Mouse (Mus musculus) midbrain, embryonic 13.5 days (tissue): ENCODE data around the gene Dip2a. TPM values are rescaled to one million over a fixed set of nuclear protein-coding genes. Genes with fewer than 3 reads are reported as not detected.

Experiments
- ATAC-seq: fragments of 200-750 bp; cut with Nextera tagmentation; 2 replicates; pipeline ENCODE4 v1.8.0; 2017; ENCODE audit warnings: mild to moderate bottlenecking, moderate TSS enrichment, moderate library complexity
- H3K27ac ChIP-seq: fragments of 300-500 bp; sonication (generic); 2 replicates; pipeline ENCODE4 v1.5.1; 2015; ENCODE audit warnings: inconsistent platforms, mild to moderate bottlenecking, moderate library complexity
- H3K27me3 ChIP-seq: fragments of 300-500 bp; sonication (generic); 2 replicates; pipeline ENCODE4 v1.6.1; 2015; ENCODE audit warnings: mild to moderate bottlenecking, inconsistent platforms
- H3K36me3 ChIP-seq: fragments of 300-500 bp; sonication (generic); 2 replicates; pipeline ENCODE4 v1.6.1; 2015; ENCODE audit warnings: mild to moderate bottlenecking, inconsistent platforms
- H3K4me1 ChIP-seq: fragments of 300-500 bp; sonication (generic); replicated peaks from 2 replicates; pipeline ENCODE4 v1.6.1; 2015; ENCODE audit warnings: inconsistent platforms
- H3K4me2 ChIP-seq: fragments of 300-500 bp; sonication (generic); replicated peaks from 2 replicates; pipeline ENCODE4 v1.6.1; 2015; ENCODE audit warnings: moderate library complexity, mild to moderate bottlenecking, inconsistent platforms
- H3K4me3 ChIP-seq: fragments of 300-500 bp; sonication (generic); replicated peaks from 2 replicates; pipeline ENCODE4 v1.5.1; 2015; ENCODE audit warnings: mild to moderate bottlenecking, inconsistent platforms
- H3K9ac ChIP-seq: fragments of 300-500 bp; sonication (generic); replicated peaks from 2 replicates; pipeline ENCODE4 v1.6.1; 2015; ENCODE audit warnings: mild to moderate bottlenecking, inconsistent platforms
- H3K9me3 ChIP-seq: fragments of 300-500 bp; sonication (generic); 2 replicates; pipeline ENCODE4 v1.6.1; 2016; ENCODE audit warnings: mild to moderate bottlenecking, inconsistent platforms
- WGBS: fragments of 180-500 bp; shearing (Covaris S2); methylation state at CpG from one replicate; pipeline ENCODE4 v1.1.7; 2015; 5-methylcytosine and 5-hydroxymethylcytosine counted together
- polyA plus RNA-seq: library from polyadenylated mRNA; unstranded; fragments of >200 nt; fragmentation: Nextera tagmentation; extraction: Ambion mirVana; gene quantifications from 2 replicates; pipeline ENCODE4 v1.2.1, GENCODE M21; 2015

The Dip2a gene
- polyA plus RNA-seq, 1 experiment from 2014 or later, result 14.6 TPM

DNA sequence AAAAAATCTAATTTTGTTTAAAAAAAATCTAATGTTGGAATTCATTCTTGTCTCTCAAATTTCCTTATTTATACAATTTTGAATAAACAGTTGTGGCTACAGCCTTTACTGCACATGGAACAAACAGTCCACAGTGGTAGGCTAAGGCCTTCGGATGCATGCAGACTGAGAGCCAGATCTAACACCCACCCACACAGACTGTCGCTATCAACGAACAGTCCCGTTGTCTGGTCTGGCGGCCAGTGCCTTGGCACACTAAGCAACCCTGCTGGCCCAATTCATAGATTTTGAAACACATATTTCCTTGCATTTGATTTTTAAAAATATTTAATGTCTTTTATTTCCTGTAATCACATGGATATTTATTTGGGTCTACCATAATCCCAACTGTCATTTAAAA lies 45.0 kb downstream of the Dip2a start:
- Histone ChIP-seq H3K27me3 (no peaks in the 10 kb centered on the region), H3K4me1 (no peaks in the 10 kb centered on the region), H3K27ac (no peak overlapping the region), H3K9me3 (no peaks in the 10 kb centered on the region), H3K36me3 (peaks cover 80% of the 10 kb centered on the region), H3K9ac (no peak overlapping the region), H3K4me2 (no peak overlapping the region), H3K4me3 (no peak overlapping the region)
- 95% methylated on average over 5 of the region's 5 CpGs for WGBS
- no peak for ATAC-seq

DNA sequence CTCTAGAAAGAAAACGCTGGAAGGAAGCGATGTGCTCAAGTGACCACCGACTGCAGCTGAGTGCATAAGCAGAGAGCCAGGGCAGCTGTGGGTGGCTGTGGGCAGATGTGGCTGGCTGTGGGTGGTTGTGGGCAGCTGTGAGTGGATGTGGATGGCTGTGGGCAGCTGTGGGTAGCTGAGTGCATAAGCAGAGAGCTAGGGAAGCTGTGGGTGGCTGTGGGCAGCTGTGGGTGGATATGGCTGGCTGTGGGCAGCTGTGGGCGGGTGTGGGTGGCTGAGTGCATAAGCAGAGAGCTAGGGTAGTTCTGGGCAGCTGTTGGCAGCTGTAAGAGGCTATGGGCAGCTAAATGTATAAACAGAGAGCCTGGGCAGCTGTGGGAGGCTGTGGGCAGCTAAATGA lies 51.9 kb downstream of the Dip2a start:
- Histone ChIP-seq H3K27ac (no peak overlapping the region), H3K9me3 (no peaks in the 10 kb centered on the region), H3K4me2 (no peak overlapping the region), H3K36me3 (peaks cover 96% of the 10 kb centered on the region), H3K9ac (no peak overlapping the region), H3K4me1 (no peaks in the 10 kb centered on the region), H3K4me3 (no peak overlapping the region), H3K27me3 (no peaks in the 10 kb centered on the region)
- no peak for ATAC-seq
- WGBS, result 92% methylated on average over 4 of the region's 4 CpGs

DNA sequence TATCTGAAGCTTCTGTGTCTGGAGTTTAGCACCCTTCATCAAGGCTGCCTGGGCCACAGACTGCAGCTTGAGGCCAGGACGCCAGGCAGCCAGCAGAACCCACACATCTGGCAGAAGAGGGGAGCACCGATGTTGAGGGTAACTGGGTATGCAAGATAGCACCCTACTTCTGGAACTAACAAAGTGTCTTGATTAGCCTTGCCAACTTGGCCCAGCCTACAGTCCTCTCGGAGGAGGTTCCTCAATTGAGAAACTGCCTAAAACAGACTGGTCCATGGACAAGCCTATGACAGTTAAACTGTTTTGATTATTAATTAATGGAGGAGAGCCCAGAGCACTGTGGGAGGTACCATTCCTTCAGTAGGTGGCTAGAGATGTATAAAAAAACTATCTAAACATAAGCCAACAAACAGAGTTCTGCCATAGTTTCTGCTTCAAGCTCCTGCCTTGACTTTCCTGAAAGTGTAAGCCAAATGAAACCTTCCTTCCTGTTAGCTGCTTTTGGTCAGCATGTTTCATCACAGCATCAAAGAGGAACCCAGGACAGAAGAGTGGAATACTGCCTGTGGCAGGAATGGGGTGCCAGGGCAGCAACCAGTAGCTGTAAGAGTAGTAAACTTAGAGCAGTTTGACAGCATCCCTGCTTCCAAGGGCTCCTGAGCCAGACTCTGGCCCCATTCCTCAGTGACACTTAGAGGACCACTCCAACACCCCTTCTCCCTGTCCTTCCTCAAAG lies 55.0 kb downstream of the Dip2a start:
- no peak overlapping the region for H3K4me3 ChIP-seq
- no peak overlapping the region for H3K9ac ChIP-seq
- H3K9me3 ChIP-seq, result no peaks in the 10 kb centered on the region
- 94% methylated on average over 3 of the region's 3 CpGs for WGBS
- no peak overlapping the region for H3K4me2 ChIP-seq
- ATAC-seq, result no peak
- peaks cover 97% of the 10 kb centered on the region for H3K36me3 ChIP-seq
- H3K27ac ChIP-seq, result no peak overlapping the region
- H3K27me3 ChIP-seq, result no peaks in the 10 kb centered on the region
- H3K4me1 ChIP-seq, result no peaks in the 10 kb centered on the region

DNA sequence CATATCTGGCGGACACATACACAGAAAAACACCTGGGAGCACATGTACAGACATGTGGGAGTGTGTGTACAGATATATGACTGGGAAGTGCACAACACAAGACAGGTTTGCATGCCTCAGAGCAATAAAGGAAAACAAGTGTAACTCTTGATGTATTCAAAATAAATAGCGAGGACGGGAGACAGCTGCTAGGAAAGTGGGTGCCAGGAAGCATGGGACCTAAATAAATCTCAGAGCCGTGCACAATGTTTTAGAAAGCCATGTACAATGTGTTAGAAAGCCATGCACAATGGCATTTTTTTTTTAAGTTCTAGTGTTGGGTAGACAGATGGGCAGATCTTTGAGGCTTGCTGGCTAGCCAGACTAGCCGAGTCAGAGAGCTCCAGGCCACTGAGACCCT lies 56.0 kb downstream of the Dip2a start:
- Histone ChIP-seq H3K27me3 (no peaks in the 10 kb centered on the region), H3K4me3 (no peak overlapping the region), H3K4me1 (no peaks in the 10 kb centered on the region), H3K9ac (no peak overlapping the region), H3K4me2 (no peak overlapping the region), H3K27ac (no peak overlapping the region), H3K36me3 (peaks cover 97% of the 10 kb centered on the region), H3K9me3 (no peaks in the 10 kb centered on the region)
- no peak for ATAC-seq
- 88% methylated on average over 5 of the region's 5 CpGs for WGBS

DNA sequence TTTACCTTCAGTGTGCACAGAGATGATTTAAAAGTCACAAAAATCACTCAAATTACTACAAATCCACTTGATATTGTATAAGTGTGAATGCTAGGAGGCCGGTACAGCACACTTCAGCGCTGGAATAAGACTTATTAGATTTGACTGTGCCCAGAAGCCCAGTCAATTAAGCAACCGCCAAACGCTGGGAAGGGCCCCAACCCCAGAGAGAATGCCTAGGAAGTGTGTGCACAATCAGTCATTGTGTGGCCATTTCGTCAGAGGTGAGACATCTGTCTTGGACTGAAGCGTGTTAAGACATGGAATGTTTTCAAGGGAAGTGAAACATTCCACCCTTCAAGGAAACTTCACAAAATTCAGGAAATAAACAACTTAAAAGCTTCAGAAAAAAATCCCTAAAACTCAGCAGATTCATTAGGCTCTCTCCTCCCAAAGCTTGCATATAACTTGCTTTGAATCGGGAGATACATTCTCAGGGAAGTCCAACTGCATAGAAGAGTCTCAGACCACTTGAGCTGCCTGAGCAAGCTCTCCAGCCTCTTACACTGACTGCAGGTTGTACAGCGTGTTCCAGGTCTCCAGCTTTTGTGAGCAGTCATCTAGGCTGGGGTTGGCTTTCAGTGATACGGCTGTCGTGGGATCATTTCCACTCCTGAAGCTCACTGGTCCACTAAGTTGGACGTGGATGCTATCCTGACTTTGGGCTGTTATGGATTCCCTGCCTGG lies 56.7 kb downstream of the Dip2a start:
- Histone ChIP-seq H3K4me1 (no peaks in the 10 kb centered on the region), H3K9me3 (no peaks in the 10 kb centered on the region), H3K4me2 (no peak overlapping the region), H3K9ac (no peak overlapping the region), H3K4me3 (no peak overlapping the region), H3K36me3 (peaks cover 97% of the 10 kb centered on the region), H3K27ac (no peak overlapping the region), H3K27me3 (no peaks in the 10 kb centered on the region)
- WGBS, result 85% methylated on average over 11 of the region's 11 CpGs
- ATAC-seq, result no peak

DNA sequence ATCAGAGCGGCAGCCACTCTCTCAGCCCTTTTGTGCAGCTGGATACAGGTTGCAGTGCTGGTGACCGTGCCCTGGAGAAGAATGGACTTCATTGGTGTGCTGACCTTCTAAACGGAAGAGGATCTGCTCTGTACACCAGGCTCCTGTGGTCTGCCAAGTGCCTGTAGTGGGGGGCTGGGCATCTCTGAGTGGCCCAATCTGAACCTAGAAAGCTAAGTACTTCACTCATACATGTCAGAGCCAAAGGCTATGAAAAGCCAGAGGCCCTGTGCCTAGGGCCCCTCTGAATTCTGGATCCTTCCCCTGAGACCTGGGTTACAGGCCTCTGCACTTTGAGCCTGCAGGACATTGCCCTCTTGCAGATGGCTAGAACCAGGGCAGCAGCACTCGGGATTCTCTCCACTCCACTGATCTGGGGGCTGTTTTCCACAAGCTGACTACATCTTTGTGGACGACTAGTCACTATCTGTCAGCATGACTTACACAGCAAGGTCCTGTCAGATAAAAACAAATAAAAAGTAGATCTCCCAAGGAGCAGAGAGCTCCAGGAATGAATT lies 66.5 kb downstream of the Dip2a start:
- WGBS, result 68% methylated on average over 5 of the region's 5 CpGs
- Histone ChIP-seq H3K4me3 (no peak overlapping the region), H3K9me3 (no peaks in the 10 kb centered on the region), H3K36me3 (peaks cover 88% of the 10 kb centered on the region), H3K4me1 (no peaks in the 10 kb centered on the region), H3K9ac (no peak overlapping the region), H3K27ac (no peak overlapping the region), H3K4me2 (no peak overlapping the region), H3K27me3 (no peaks in the 10 kb centered on the region)
- ATAC-seq, result no peak

DNA sequence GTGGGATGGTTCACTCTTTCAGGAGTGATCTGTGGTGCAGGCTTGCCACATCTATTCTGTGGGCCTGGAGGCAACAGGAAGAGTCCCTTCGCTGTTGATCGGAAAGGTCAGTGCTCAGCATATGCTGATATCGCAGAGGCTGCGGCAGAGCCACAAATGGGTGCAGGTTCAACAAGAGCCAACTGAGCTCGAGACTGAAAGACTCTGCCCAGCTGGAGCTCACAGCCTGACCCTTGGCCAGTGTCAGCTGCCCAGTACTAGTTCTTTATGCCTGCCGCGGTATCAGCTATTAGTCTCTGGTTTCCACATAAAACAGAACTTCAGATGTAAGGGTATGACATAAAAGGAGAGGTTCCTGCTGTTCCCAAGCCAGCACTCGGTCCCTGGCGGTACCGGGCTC lies 69.8 kb downstream of the Dip2a start:
- ATAC-seq, result no peak
- no peak overlapping the region for H3K4me3 ChIP-seq
- H3K9ac ChIP-seq, result no peak overlapping the region
- no peaks in the 10 kb centered on the region for H3K9me3 ChIP-seq
- H3K4me1 ChIP-seq, result no peaks in the 10 kb centered on the region
- no peak overlapping the region for H3K4me2 ChIP-seq
- WGBS, result 85% methylated on average over 10 of the region's 10 CpGs
- H3K27ac ChIP-seq, result no peak overlapping the region
- H3K36me3 ChIP-seq, result peaks cover 88% of the 10 kb centered on the region
- H3K27me3 ChIP-seq, result no peaks in the 10 kb centered on the region

DNA sequence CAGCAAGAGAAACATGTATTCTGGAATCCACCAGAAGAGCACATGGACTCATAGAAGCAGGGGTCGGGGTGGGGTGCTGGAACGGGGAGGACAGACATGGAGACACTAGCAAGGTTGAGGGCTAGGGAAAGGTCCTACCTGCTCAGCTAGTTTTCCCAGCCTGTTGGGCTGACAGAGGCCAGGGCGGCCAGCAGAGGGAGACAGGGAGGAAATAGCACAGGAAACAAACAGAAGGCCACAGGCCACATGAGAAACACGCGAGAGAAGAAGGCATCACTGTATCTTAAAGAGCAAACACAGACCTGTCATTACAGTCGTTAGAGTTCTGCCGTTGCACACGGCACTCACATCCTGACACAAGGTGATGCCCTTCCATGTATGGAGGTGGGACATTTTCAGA lies 73.9 kb downstream of the Dip2a start:
- 54% methylated on average over 8 of the region's 8 CpGs for WGBS
- no peaks in the 10 kb centered on the region for H3K27me3 ChIP-seq
- H3K9ac ChIP-seq, result no peak overlapping the region
- H3K9me3 ChIP-seq, result no peaks in the 10 kb centered on the region
- no peak overlapping the region for H3K4me3 ChIP-seq
- H3K27ac ChIP-seq, result no peak overlapping the region
- no peak overlapping the region for H3K4me2 ChIP-seq
- no peak for ATAC-seq
- H3K4me1 ChIP-seq, result no peaks in the 10 kb centered on the region
- peaks cover 89% of the 10 kb centered on the region for H3K36me3 ChIP-seq

DNA sequence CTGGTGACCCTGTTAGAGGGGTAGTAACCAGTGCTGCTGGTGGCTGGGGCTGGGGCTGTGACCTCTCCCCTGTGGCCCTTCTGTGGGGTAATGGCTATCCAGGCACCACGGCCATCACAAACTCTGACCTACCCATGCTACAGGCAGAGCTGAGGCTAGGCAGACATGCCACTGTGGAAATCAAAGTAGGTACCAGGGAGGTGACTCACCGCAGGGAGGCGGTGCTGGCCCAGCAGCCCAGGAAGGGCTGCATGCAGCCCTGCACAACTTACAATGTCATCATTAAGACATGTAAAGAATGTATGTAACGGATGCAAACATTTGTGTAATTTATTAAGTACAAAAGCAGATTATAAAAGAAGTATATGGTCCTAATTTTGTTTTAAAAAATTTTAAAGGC lies 82.7 kb downstream of the Dip2a start:
- no peaks in the 10 kb centered on the region for H3K27me3 ChIP-seq
- ATAC-seq, result no peak
- H3K4me1 ChIP-seq, result peaks cover 4% of the 10 kb centered on the region; the same call in 1 of the 2 replicates
- H3K36me3 ChIP-seq, result peaks cover 38% of the 10 kb centered on the region
- WGBS, result 67% methylated on average over 4 of the region's 4 CpGs
- H3K4me3 ChIP-seq, result no peak overlapping the region
- H3K27ac ChIP-seq, result no peak overlapping the region
- no peaks in the 10 kb centered on the region for H3K9me3 ChIP-seq
- H3K9ac ChIP-seq, result no peak overlapping the region
- no peak overlapping the region for H3K4me2 ChIP-seq

DNA sequence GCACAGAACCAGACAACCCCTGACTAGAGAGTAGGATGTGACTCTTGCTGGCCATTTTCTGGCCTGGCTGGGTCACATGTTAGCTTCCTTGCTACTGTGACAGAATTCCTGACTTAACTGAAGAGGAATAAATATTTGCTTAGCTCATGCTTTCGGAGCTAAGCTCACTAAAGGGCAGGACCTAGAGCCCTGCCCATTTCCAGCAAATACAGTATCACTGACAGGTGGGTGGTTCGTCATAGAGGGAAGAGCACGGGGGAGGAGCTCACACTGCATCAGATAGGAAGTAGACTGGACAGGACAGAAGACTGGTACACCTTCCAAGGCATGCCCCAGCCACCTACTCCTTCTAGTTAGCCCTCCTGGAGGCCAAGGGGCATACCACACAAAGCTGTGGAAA lies 83.6 kb downstream of the Dip2a start:
- Histone ChIP-seq H3K9ac (no peak overlapping the region), H3K9me3 (no peaks in the 10 kb centered on the region), H3K27ac (no peak overlapping the region), H3K4me3 (no peak overlapping the region), H3K4me2 (no peak overlapping the region), H3K27me3 (no peaks in the 10 kb centered on the region), H3K36me3 (peaks cover 31% of the 10 kb centered on the region), H3K4me1 (peaks cover 4% of the 10 kb centered on the region; the same call in 1 of the 2 replicates)
- ATAC-seq, result 0 out of 2 replicates have a peak, but pooled peaks have one; percentile 32
- WGBS, result 85% methylated on average over 3 of the region's 3 CpGs

DNA sequence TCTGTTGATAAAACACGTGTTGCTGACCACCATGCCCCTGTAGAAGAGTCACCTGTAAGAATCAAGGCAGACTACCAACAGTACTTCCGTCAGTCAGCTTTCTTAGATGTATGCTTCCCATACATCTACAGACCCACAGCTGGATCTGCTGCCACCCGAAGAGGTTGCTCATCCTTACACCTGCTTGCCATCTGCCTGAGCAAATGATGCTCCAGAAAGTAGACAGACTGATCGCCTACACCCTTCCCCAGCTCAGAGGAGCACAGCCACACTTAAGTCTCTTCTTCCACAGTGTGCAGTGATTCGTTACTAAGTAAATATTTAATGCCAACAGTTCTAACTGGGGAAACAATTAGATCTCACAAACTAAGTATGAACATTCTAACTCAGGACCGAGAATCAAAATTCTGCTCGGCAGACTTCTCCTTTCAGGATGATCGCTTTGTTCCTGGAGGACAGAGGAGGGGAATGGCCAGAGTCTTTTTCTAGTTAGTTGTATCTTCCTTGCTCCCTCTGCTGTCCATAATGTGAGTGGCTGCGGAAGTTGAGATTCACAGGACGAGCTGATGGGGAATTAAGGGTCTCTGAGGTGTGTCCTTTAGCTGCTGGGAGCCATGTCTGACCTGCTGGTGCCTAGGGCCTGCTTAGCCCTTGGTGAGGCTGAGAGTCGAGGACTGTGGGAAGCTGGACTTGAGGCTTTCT lies 84.6 kb downstream of the Dip2a start:
- no peak; the same call in 1 of the 2 replicates for ATAC-seq
- Histone ChIP-seq H3K4me3 (no peak overlapping the region), H3K4me2 (no peak overlapping the region), H3K9ac (no peak overlapping the region), H3K9me3 (no peaks in the 10 kb centered on the region), H3K27ac (no peak overlapping the region), H3K27me3 (no peaks in the 10 kb centered on the region), H3K4me1 (peaks cover 4% of the 10 kb centered on the region; the same call in 1 of the 2 replicates), H3K36me3 (peaks cover 23% of the 10 kb centered on the region)
- 59% methylated on average over 11 of the region's 11 CpGs for WGBS
